Mouse (Mus musculus) cerebellum, adult 9-11 months (tissue): Measurements from ENCODE around the gene Ica1l.
"Not testable (repeated sequence)": the region's sequence is repeated elsewhere in the genome, so short reads cannot be mapped to it uniquely, and the experiment has no call there.

Source experiments
- DNase-seq: peaks from one replicate; pipeline ENCODE4 v3.0.0; 2022

Gene Ica1l

GRCm38 (mm10) chr1:60042796-60043469, at the start of gene Ica1l:
TSS of gene Ica1l (minus strand) at chr1:60043184.
- peak; percentile 68 for DNase-seq

- DNase-seq, result no peak
Measured at GRCm38 (mm10) chr1:60076411-60076810, 33.4 kb upstream of the Ica1l start.

- DNase-seq, result no peak
Measured at GRCm38 (mm10) chr1:60075590-60075989, 32.6 kb upstream of the Ica1l start.

- no peak for DNase-seq
Measured at GRCm38 (mm10) chr1:60074935-60075334, 32.0 kb upstream of the Ica1l start.

- not testable (repeated sequence) for DNase-seq
Measured at GRCm38 (mm10) chr1:60070725-60071124, 27.7 kb upstream of the Ica1l start.

- no peak for DNase-seq
Measured at GRCm38 (mm10) chr1:60056310-60056709, 13.3 kb upstream of the Ica1l start.

GRCm38 (mm10) chr1:60054659-60055058, 11.7 kb upstream of the Ica1l start:
- no peak for DNase-seq

GRCm38 (mm10) chr1:60047481-60047880, 4.5 kb upstream of the Ica1l start:
- DNase-seq, result not testable (repeated sequence)

- no peak for DNase-seq
Measured at GRCm38 (mm10) chr1:60044595-60044994, 1.6 kb upstream of the Ica1l start.

GRCm38 (mm10) chr1:60042398-60042795, 587 bp downstream of the Ica1l start:
- peak; percentile 50 for DNase-seq

- DNase-seq, result peak; percentile 15
Measured at GRCm38 (mm10) chr1:60035044-60035443, 7.9 kb downstream of the Ica1l start.

- DNase-seq, result no peak
Measured at GRCm38 (mm10) chr1:60017031-60017469, 25.9 kb downstream of the Ica1l start.

- no peak for DNase-seq
Measured at GRCm38 (mm10) chr1:60016136-60016611, 26.8 kb downstream of the Ica1l start.

GRCm38 (mm10) chr1:60015511-60015910, 27.5 kb downstream of the Ica1l start:
- DNase-seq, result no peak

GRCm38 (mm10) chr1:60013779-60014178, 29.2 kb downstream of the Ica1l start:
- DNase-seq, result no peak

- no peak for DNase-seq
Measured at GRCm38 (mm10) chr1:60008743-60009142, 34.2 kb downstream of the Ica1l start.

- DNase-seq, result no peak
Measured at GRCm38 (mm10) chr1:60007337-60007736, 35.6 kb downstream of the Ica1l start.

GRCm38 (mm10) chr1:60000319-60000718, 42.7 kb downstream of the Ica1l start:
- no peak for DNase-seq

GRCm38 (mm10) chr1:59997352-59997751, 45.6 kb downstream of the Ica1l start:
- no peak for DNase-seq

GRCm38 (mm10) chr1:59995646-59996045, 47.3 kb downstream of the Ica1l start:
- DNase-seq, result no peak

- DNase-seq, result no peak
Measured at GRCm38 (mm10) chr1:59987399-59988040, 55.5 kb downstream of the Ica1l start.

GRCm38 (mm10) chr1:59986626-59987025, 56.4 kb downstream of the Ica1l start:
- no peak for DNase-seq

- DNase-seq, result peak; percentile 23
Measured at GRCm38 (mm10) chr1:59967291-59967690, 75.7 kb downstream of the Ica1l start.

GRCm38 (mm10) chr1:59966171-59966785, 76.7 kb downstream of the Ica1l start:
- DNase-seq, result no peak
